Mouse (Mus musculus) cerebellum, postnatal 10 days (tissue): ENCODE results near the gene P4htm.

ENCODE experiments used
- DNase-seq, 2 experiments: peaks; one replicate each; pipeline ENCODE4 v3.0.0; 2021; ENCODE audit warnings: mixed read lengths in 2 of 2

P4htm gene

DNA sequence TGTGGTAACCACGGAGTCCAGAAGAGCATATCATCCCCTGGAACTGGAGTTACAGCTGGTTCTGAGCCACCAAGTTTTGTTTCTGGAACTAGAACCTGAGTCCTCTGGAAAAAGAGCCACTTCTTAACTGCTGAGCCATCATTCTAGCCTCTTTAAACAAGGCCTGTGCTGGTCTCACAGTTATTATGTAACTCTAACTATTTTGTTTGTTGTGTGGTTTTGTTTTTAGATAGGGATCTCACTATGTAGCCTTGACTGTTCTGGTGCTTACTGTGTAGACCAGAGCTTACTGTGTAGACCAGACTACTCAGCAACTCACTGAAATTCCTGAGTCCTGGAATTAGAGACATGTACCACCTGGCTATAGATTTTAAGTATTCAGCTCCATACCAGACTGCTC, 50.6 kb downstream of the P4htm start:
- DNase-seq = no peak

DNA sequence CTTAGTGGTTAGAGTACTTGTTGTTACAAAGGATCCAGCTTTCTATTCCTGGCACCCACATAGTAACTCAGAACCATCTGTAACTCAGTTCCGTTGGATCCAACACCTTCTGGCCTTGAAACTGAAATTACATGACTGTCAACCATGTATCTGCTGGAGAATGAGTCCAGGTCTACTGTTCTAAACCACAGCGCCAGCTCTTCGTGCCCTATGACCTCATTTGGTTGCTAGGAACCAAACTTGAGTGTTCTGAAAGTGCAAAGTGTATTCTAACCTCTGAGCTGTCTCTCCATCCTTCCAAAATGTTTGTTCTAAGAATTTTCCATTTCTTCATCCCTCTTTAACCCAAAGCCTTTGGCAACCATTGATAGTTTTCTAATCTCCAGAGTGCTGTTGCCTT, 51.5 kb downstream of the P4htm start:
- no peak for DNase-seq

DNA sequence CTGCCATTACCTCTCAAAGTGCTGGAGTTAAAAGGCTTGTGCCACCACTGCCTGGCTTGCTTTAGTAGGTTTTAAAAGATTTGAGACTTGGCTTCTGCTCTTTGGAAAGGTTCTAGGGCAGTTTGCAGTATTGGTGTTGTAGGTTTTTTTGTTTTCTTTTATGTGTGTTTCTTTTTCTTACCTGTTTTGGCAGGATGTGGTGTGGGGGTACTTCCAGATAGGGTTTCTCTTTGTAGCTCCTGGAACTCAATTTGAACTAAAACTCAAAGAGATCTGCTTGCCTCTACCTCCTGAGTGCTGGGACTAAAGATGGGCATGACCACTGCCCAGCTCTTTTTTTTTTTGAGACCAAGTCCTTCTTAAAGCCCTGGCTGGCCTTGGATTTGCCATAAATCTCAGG, 56.6 kb downstream of the P4htm start:
- no peak for DNase-seq

DNA sequence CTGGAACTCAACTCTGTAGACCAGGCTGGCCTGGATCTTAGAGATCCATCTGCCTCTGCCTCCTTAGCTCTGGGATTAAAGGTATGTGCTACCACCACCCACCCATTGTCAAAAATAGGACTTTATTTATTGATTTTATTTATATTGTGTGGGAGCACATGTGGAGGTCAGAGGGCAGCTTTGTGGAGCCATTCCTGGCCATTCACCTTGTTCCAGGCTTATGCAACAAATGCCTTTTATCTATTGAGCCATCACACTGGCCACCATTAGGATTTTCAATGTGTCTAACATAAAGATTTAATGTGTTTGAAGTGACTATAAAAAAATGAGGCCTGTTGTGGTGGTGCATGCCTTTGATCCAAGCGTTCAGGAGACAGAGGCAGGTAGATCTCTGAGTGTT, 66.0 kb downstream of the P4htm start:
- DNase-seq = no peak

DNA sequence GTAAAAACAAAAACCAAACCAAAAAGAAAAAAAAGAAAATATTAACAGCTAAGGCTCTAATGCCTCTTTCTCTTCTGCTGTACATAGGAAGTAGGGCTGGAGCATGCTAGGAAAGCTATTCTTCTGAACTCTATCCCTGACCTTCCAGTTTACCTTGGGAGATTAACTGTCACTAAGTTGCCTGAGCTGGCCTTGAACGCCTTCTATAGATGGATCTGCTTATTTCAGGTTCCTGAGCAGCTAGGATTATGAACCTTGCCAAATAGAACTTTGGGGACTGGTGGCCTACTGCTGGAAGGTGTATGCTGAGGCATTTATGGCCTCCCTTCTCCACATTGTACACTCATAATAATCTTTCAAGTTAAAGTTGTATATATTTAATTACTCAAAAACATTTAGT, 66.5 kb downstream of the P4htm start:
- no peak for DNase-seq
